Mouse (Mus musculus) E14TG2a.4 (cell line): ENCODE results near the gene Pth1r.

Source experiments
- CTCF ChIP-seq: conservative IDR thresholded peaks from 2 replicates; pipeline ENCODE4 v1.5.1; 2014; ENCODE audit warnings: low read length
- NANOG ChIP-seq: IDR thresholded peaks from 2 replicates; pipeline ENCODE4 v1.6.1; 2014; ENCODE audit warnings: borderline replicate concordance, low read length, mixed read lengths
- POU5F1 ChIP-seq: IDR thresholded peaks from 2 replicates; pipeline ENCODE4 v1.6.1; 2014; ENCODE audit warnings: low read length, borderline replicate concordance

- TF ChIP-seq CTCF (no peak), POU5F1 (no peak), NANOG (no peak)
Measured at GRCm38 (mm10) chr9:110763405-110763804, 16.5 kb upstream of the Pth1r start.
